Mouse (Mus musculus) heart, embryonic 11.5 days (tissue): ENCODE measurements around the gene Rprd2. TPM values are rescaled to one million over a fixed set of nuclear protein-coding genes. Genes with fewer than 3 reads are reported as not detected.

ENCODE experiments used
- ATAC-seq: fragments of 200-750 bp; cut with Nextera tagmentation; replicated peaks from 2 replicates; pipeline ENCODE4 v1.8.0; 2017; ENCODE audit warnings: moderate library complexity; ENCODE audit not compliant: insufficient number of reproducible peaks, low FRiP score, low TSS enrichment
- H3K27ac ChIP-seq: fragments of 300-500 bp; sonication (generic); 2 replicates; pipeline ENCODE4 v1.5.1; 2014; ENCODE audit warnings: mild to moderate bottlenecking, low read depth, low read length
- H3K27me3 ChIP-seq: fragments of 300-500 bp; sonication (generic); 2 replicates; pipeline ENCODE4 v1.6.1; 2014; ENCODE audit warnings: mild to moderate bottlenecking, low read length, mixed read lengths; ENCODE audit not compliant: control insufficient read depth, insufficient read depth
- H3K36me3 ChIP-seq: fragments of 300-500 bp; sonication (generic); 2 replicates; pipeline ENCODE4 v1.6.1; 2014; ENCODE audit warnings: mild to moderate bottlenecking, low read length, moderate library complexity, mixed read lengths; ENCODE audit not compliant: control insufficient read depth, insufficient read depth
- H3K4me1 ChIP-seq: fragments of 300-500 bp; sonication (generic); 2 replicates; pipeline ENCODE4 v1.6.1; 2014; ENCODE audit warnings: low read length; ENCODE audit not compliant: control insufficient read depth, insufficient read depth
- H3K4me2 ChIP-seq: fragments of 300-500 bp; sonication (generic); 2 replicates; pipeline ENCODE4 v1.6.1; 2014; ENCODE audit warnings: mild to moderate bottlenecking, moderate library complexity
- H3K4me3 ChIP-seq: fragments of 300-500 bp; sonication (generic); 2 replicates; pipeline ENCODE4 v1.5.1; 2014; ENCODE audit warnings: low read depth, low read length
- H3K9ac ChIP-seq: fragments of 300-500 bp; sonication (generic); 2 replicates; pipeline ENCODE4 v1.6.1; 2014; ENCODE audit warnings: mild to moderate bottlenecking, low read depth, low read length, moderate library complexity
- H3K9me3 ChIP-seq: fragments of 300-500 bp; sonication (generic); replicated peaks from 2 replicates; pipeline ENCODE4 v1.6.1; 2016; ENCODE audit warnings: low read length; ENCODE audit not compliant: control insufficient read depth
- WGBS: fragments of 180-500 bp; shearing (Covaris S2); extraction: QIAGEN DNeasy Blood & Tissue Kit; methylation state at CpG from one replicate; pipeline ENCODE4 v1.1.7; 2014; ENCODE audit not compliant: insufficient replicate concordance; 5-methylcytosine and 5-hydroxymethylcytosine counted together
- polyA plus RNA-seq: library from polyadenylated mRNA; unstranded; fragments of >200 nt; fragmentation: Nextera tagmentation; extraction: Ambion mirVana; gene quantifications from 2 replicates; pipeline ENCODE4 v1.2.1, GENCODE M21; 2014

Rprd2 gene
- polyA plus RNA-seq, 1 experiment from 2014 or later: 25.0 TPM

- H3K9me3 ChIP-seq: no peaks in the 10 kb centered on the region
- H3K27me3 ChIP-seq: no peaks in the 10 kb centered on the region
Measured at GRCm38 (mm10) chr3:95806677-95807076, 12.0 kb downstream of the Rprd2 start.

GRCm38 (mm10) chr3:95803851-95804250 lies 14.8 kb downstream of the Rprd2 start:
- Histone ChIP-seq H3K9me3 (no peaks in the 10 kb centered on the region), H3K4me3 (no peak overlapping the region), H3K4me1 (no peaks in the 10 kb centered on the region), H3K36me3 (peaks cover 7% of the 10 kb centered on the region; the same call in 1 of the 2 replicates), H3K9ac (no peak overlapping the region), H3K4me2 (no peak overlapping the region), H3K27ac (no peak overlapping the region), H3K27me3 (no peaks in the 10 kb centered on the region)
- WGBS: 90% methylated on average over 4 of the region's 4 CpGs
- ATAC-seq: no peak

More at GRCm38 (mm10) chr3:95806677-95807076, 12.0 kb downstream of the Rprd2 start:
- 0 out of 2 replicates have a peak, but pooled peaks cover 4% of the 10 kb centered on the region for H3K4me1 ChIP-seq
- peaks cover 7% of the 10 kb centered on the region; the same call in 1 of the 2 replicates for H3K36me3 ChIP-seq
- H3K27ac ChIP-seq: no peak overlapping the region
- no peak overlapping the region for H3K4me2 ChIP-seq
- ATAC-seq: no peak
- H3K9ac ChIP-seq: no peak overlapping the region
- H3K4me3 ChIP-seq: no peak overlapping the region
- WGBS: 47% methylated on average over 1 of the region's 1 CpGs

- WGBS: 91% methylated on average over 4 of the region's 4 CpGs
- H3K9ac ChIP-seq: no peak overlapping the region
Measured at GRCm38 (mm10) chr3:95798756-95799155, 19.9 kb downstream of the Rprd2 start.

GRCm38 (mm10) chr3:95794299-95794698 lies 24.4 kb downstream of the Rprd2 start:
- 0 out of 2 replicates have a peak, but pooled peaks cover 2% of the 10 kb centered on the region for H3K4me1 ChIP-seq
- no peak overlapping the region for H3K27ac ChIP-seq
- H3K4me3 ChIP-seq: no peak overlapping the region
- H3K4me2 ChIP-seq: no peak overlapping the region
- H3K36me3 ChIP-seq: 0 out of 2 replicates have a peak, but pooled peaks cover 2% of the 10 kb centered on the region
- H3K9ac ChIP-seq: no peak overlapping the region
- H3K27me3 ChIP-seq: no peaks in the 10 kb centered on the region
- 90% methylated on average over 1 of the region's 1 CpGs for WGBS
- ATAC-seq: no peak
- H3K9me3 ChIP-seq: no peaks in the 10 kb centered on the region

More at GRCm38 (mm10) chr3:95798756-95799155, 19.9 kb downstream of the Rprd2 start:
- 0 out of 2 replicates have a peak, but pooled peaks cover 2% of the 10 kb centered on the region for H3K36me3 ChIP-seq
- H3K4me3 ChIP-seq: no peak overlapping the region
- H3K27ac ChIP-seq: no peak overlapping the region
- H3K9me3 ChIP-seq: no peaks in the 10 kb centered on the region
- ATAC-seq: no peak
- no peaks in the 10 kb centered on the region for H3K4me1 ChIP-seq
- no peak overlapping the region for H3K4me2 ChIP-seq
- H3K27me3 ChIP-seq: no peaks in the 10 kb centered on the region

GRCm38 (mm10) chr3:95793662-95794061 lies 25.0 kb downstream of the Rprd2 start:
- H3K4me3 ChIP-seq: no peak overlapping the region
- no peaks in the 10 kb centered on the region for H3K27me3 ChIP-seq
- no peak for ATAC-seq
- H3K4me2 ChIP-seq: no peak overlapping the region
- no peak overlapping the region for H3K27ac ChIP-seq
- H3K9ac ChIP-seq: no peak overlapping the region
- 0 out of 2 replicates have a peak, but pooled peaks cover 2% of the 10 kb centered on the region for H3K36me3 ChIP-seq
- H3K4me1 ChIP-seq: 0 out of 2 replicates have a peak, but pooled peaks cover 2% of the 10 kb centered on the region
- H3K9me3 ChIP-seq: no peaks in the 10 kb centered on the region
- 83% methylated on average over 2 of the region's 2 CpGs for WGBS

- H3K4me1 ChIP-seq: no peaks in the 10 kb centered on the region
- WGBS: 97% methylated on average over 4 of the region's 4 CpGs
- H3K9me3 ChIP-seq: no peaks in the 10 kb centered on the region
- H3K27ac ChIP-seq: no peak overlapping the region
- H3K27me3 ChIP-seq: no peaks in the 10 kb centered on the region
- no peak overlapping the region for H3K4me2 ChIP-seq
- H3K36me3 ChIP-seq: peaks cover 28% of the 10 kb centered on the region
- no peak overlapping the region for H3K9ac ChIP-seq
- ATAC-seq: no peak
- H3K4me3 ChIP-seq: no peak overlapping the region
Measured at GRCm38 (mm10) chr3:95785501-95785900, 33.2 kb downstream of the Rprd2 start.

GRCm38 (mm10) chr3:95771985-95772384 lies 46.7 kb downstream of the Rprd2 start:
- no peak overlapping the region for H3K9ac ChIP-seq
- no peak overlapping the region for H3K27ac ChIP-seq
- peaks cover 31% of the 10 kb centered on the region for H3K36me3 ChIP-seq
- no peaks in the 10 kb centered on the region for H3K9me3 ChIP-seq
- H3K4me2 ChIP-seq: no peak overlapping the region
- H3K4me1 ChIP-seq: no peaks in the 10 kb centered on the region
- no peak overlapping the region for H3K4me3 ChIP-seq
- H3K27me3 ChIP-seq: no peaks in the 10 kb centered on the region
- ATAC-seq: no peak

GRCm38 (mm10) chr3:95765534-95765933 lies 53.1 kb downstream of the Rprd2 start:
- Histone ChIP-seq H3K9ac (no peak overlapping the region), H3K36me3 (peaks cover 30% of the 10 kb centered on the region), H3K4me3 (no peak overlapping the region), H3K4me1 (peaks cover 4% of the 10 kb centered on the region; the same call in 1 of the 2 replicates), H3K27me3 (no peaks in the 10 kb centered on the region), H3K4me2 (no peak overlapping the region), H3K9me3 (no peaks in the 10 kb centered on the region), H3K27ac (no peak overlapping the region)
- no peak for ATAC-seq
- WGBS: 87% methylated on average over 10 of the region's 10 CpGs

- Histone ChIP-seq H3K4me3 (no peak overlapping the region), H3K27ac (no peak overlapping the region), H3K4me1 (peaks cover 4% of the 10 kb centered on the region; the same call in 1 of the 2 replicates), H3K9me3 (no peaks in the 10 kb centered on the region), H3K36me3 (peaks cover 23% of the 10 kb centered on the region), H3K9ac (0 out of 2 replicates have a peak overlapping the region, but pooled peaks have one; percentile 46), H3K27me3 (no peaks in the 10 kb centered on the region), H3K4me2 (no peak overlapping the region)
- 90% methylated on average over 10 of the region's 10 CpGs for WGBS
- ATAC-seq: no peak
Measured at GRCm38 (mm10) chr3:95763811-95764210, 54.9 kb downstream of the Rprd2 start.
